Mouse (Mus musculus): ENCODE data around the gene Mest. TPM values are rescaled to one million over a fixed set of nuclear protein-coding genes. Genes with fewer than 3 reads are reported as not detected.

The Mest gene
- polyA plus RNA-seq, 1 experiment from 2014 or later: 156 TPM

- no peak for DNase-seq (ENCODE audit: low spot score)
- Histone ChIP-seq H3K9me3 (ENCODE audit: control insufficient read depth, low read length) (no peaks in the 10 kb centered on the region), H3K27ac (replicated peaks) (peak overlapping the region; percentile 59; the same call in 1 of the 2 replicates), H3K4me3 (ENCODE audit: low read depth, low read length) (no peak overlapping the region), H3K4me2 (replicated peaks; ENCODE audit: low read depth) (no peak overlapping the region), H3K9ac (ENCODE audit: low read length) (no peak overlapping the region), H3K36me3 (ENCODE audit: control insufficient read depth, insufficient read depth, low read length) (no peaks in the 10 kb centered on the region), H3K27me3 (ENCODE audit: control insufficient read depth, insufficient read depth, low read length) (no peaks in the 10 kb centered on the region), H3K4me1 (replicated peaks; ENCODE audit: control insufficient read depth, insufficient read depth) (peaks cover 3% of the 10 kb centered on the region; the same call in 1 of the 2 replicates)
- no peak for ATAC-seq (ENCODE audit: low FRiP score, low TSS enrichment)
- WGBS: 48% methylated on average over 4 of the region's 4 CpGs
- TF ChIP-seq CTCF (IDR thresholded peaks at IDR 0.05; ENCODE audit: low read depth) (no peak), EP300 (optimal IDR thresholded peaks at IDR 0.05) (no peak)
Observed at GRCm38 (mm10) chr6:30698036-30698435, 25.3 kb upstream of the Mest start.

GRCm38 (mm10) chr6:30700182-30700581 is 23.2 kb upstream of the Mest start:
- H3K27me3 ChIP-seq (ENCODE audit: control insufficient read depth, insufficient read depth, low read length): no peaks in the 10 kb centered on the region
- no peak for TF ChIP-seq CTCF (IDR thresholded peaks at IDR 0.05; ENCODE audit: low read depth)
- no peak for TF ChIP-seq EP300 (optimal IDR thresholded peaks at IDR 0.05)
- 0 out of 2 replicates have a peak, but pooled peaks cover 2% of the 10 kb centered on the region for H3K4me1 ChIP-seq (replicated peaks; ENCODE audit: control insufficient read depth, insufficient read depth)
- H3K4me3 ChIP-seq (ENCODE audit: low read depth, low read length): no peak overlapping the region
- ATAC-seq (ENCODE audit: low FRiP score, low TSS enrichment) (no peak), DNase-seq (ENCODE audit: low spot score) (no peak)
- H3K9ac ChIP-seq (ENCODE audit: low read length): no peak overlapping the region
- WGBS: 39% methylated on average over 6 of the region's 6 CpGs
- no peak overlapping the region; the same call in 1 of the 2 replicates for H3K27ac ChIP-seq (replicated peaks)
- H3K9me3 ChIP-seq (ENCODE audit: control insufficient read depth, low read length): no peaks in the 10 kb centered on the region
- H3K36me3 ChIP-seq (ENCODE audit: control insufficient read depth, insufficient read depth, low read length): no peaks in the 10 kb centered on the region
- no peak overlapping the region for H3K4me2 ChIP-seq (replicated peaks; ENCODE audit: low read depth)

- no peaks in the 10 kb centered on the region for H3K36me3 ChIP-seq (ENCODE audit: control insufficient read depth, insufficient read depth, low read length)
- no peak for ATAC-seq (ENCODE audit: low FRiP score, low TSS enrichment)
- no peaks in the 10 kb centered on the region for H3K9me3 ChIP-seq (ENCODE audit: control insufficient read depth, low read length)
- H3K27ac ChIP-seq (replicated peaks): no peak overlapping the region
- 72% methylated on average over 6 of the region's 6 CpGs for WGBS
- H3K9ac ChIP-seq (ENCODE audit: low read length): no peak overlapping the region
- H3K4me1 ChIP-seq (replicated peaks; ENCODE audit: control insufficient read depth, insufficient read depth): 0 out of 2 replicates have a peak, but pooled peaks cover 2% of the 10 kb centered on the region
- H3K4me3 ChIP-seq (ENCODE audit: low read depth, low read length): no peak overlapping the region
- no peak for TF ChIP-seq CTCF (IDR thresholded peaks at IDR 0.05; ENCODE audit: low read depth)
- TF ChIP-seq EP300 (optimal IDR thresholded peaks at IDR 0.05): no peak
- DNase-seq (ENCODE audit: low spot score): no peak
- no peak overlapping the region for H3K4me2 ChIP-seq (replicated peaks; ENCODE audit: low read depth)
- H3K27me3 ChIP-seq (ENCODE audit: control insufficient read depth, insufficient read depth, low read length): no peaks in the 10 kb centered on the region
Observed at GRCm38 (mm10) chr6:30702881-30703280, 20.5 kb upstream of the Mest start.

GRCm38 (mm10) chr6:30703476-30703875 is 19.9 kb upstream of the Mest start:
- Histone ChIP-seq H3K4me1 (replicated peaks; ENCODE audit: control insufficient read depth, insufficient read depth) (0 out of 2 replicates have a peak, but pooled peaks cover 2% of the 10 kb centered on the region), H3K27me3 (ENCODE audit: control insufficient read depth, insufficient read depth, low read length) (no peaks in the 10 kb centered on the region), H3K9ac (ENCODE audit: low read length) (no peak overlapping the region), H3K9me3 (ENCODE audit: control insufficient read depth, low read length) (no peaks in the 10 kb centered on the region), H3K4me2 (replicated peaks; ENCODE audit: low read depth) (no peak overlapping the region), H3K27ac (replicated peaks) (0 out of 2 replicates have a peak overlapping the region, but pooled peaks have one; percentile 40), H3K4me3 (ENCODE audit: low read depth, low read length) (no peak overlapping the region), H3K36me3 (ENCODE audit: control insufficient read depth, insufficient read depth, low read length) (no peaks in the 10 kb centered on the region)
- WGBS: 54% methylated on average over 6 of the region's 6 CpGs
- DNase-seq (ENCODE audit: low spot score) (no peak), ATAC-seq (ENCODE audit: low FRiP score, low TSS enrichment) (no peak)
- TF ChIP-seq EP300 (optimal IDR thresholded peaks at IDR 0.05) (no peak), CTCF (IDR thresholded peaks at IDR 0.05; ENCODE audit: low read depth) (no peak)

- ATAC-seq (ENCODE audit: low FRiP score, low TSS enrichment) (peak; percentile 70; the same call in 1 of the 2 replicates), DNase-seq (ENCODE audit: low spot score) (no peak)
- WGBS: 37% methylated on average over 9 of the region's 9 CpGs
- no peaks in the 10 kb centered on the region for H3K9me3 ChIP-seq (ENCODE audit: control insufficient read depth, low read length)
- H3K36me3 ChIP-seq (ENCODE audit: control insufficient read depth, insufficient read depth, low read length): no peaks in the 10 kb centered on the region
- no peak overlapping the region for H3K9ac ChIP-seq (ENCODE audit: low read length)
- no peak overlapping the region for H3K4me3 ChIP-seq (ENCODE audit: low read depth, low read length)
- no peaks in the 10 kb centered on the region for H3K27me3 ChIP-seq (ENCODE audit: control insufficient read depth, insufficient read depth, low read length)
- H3K4me1 ChIP-seq (replicated peaks; ENCODE audit: control insufficient read depth, insufficient read depth): 0 out of 2 replicates have a peak, but pooled peaks cover 2% of the 10 kb centered on the region
- TF ChIP-seq CTCF (IDR thresholded peaks at IDR 0.05; ENCODE audit: low read depth) (no peak), EP300 (optimal IDR thresholded peaks at IDR 0.05) (no peak)
- no peak overlapping the region for H3K4me2 ChIP-seq (replicated peaks; ENCODE audit: low read depth)
- no peak overlapping the region; the same call in 1 of the 2 replicates for H3K27ac ChIP-seq (replicated peaks)
Observed at GRCm38 (mm10) chr6:30703977-30704602, 19.3 kb upstream of the Mest start.

- TF ChIP-seq EP300 (optimal IDR thresholded peaks at IDR 0.05): no peak
- TF ChIP-seq CTCF (IDR thresholded peaks at IDR 0.05; ENCODE audit: low read depth): no peak
- ATAC-seq (ENCODE audit: low FRiP score, low TSS enrichment) (no peak), DNase-seq (ENCODE audit: low spot score) (no peak)
- Histone ChIP-seq H3K4me1 (replicated peaks; ENCODE audit: control insufficient read depth, insufficient read depth) (0 out of 2 replicates have a peak, but pooled peaks cover 2% of the 10 kb centered on the region), H3K27me3 (ENCODE audit: control insufficient read depth, insufficient read depth, low read length) (no peaks in the 10 kb centered on the region), H3K9ac (ENCODE audit: low read length) (no peak overlapping the region), H3K36me3 (ENCODE audit: control insufficient read depth, insufficient read depth, low read length) (no peaks in the 10 kb centered on the region), H3K4me2 (replicated peaks; ENCODE audit: low read depth) (no peak overlapping the region), H3K4me3 (ENCODE audit: low read depth, low read length) (no peak overlapping the region), H3K9me3 (ENCODE audit: control insufficient read depth, low read length) (no peaks in the 10 kb centered on the region), H3K27ac (replicated peaks) (no peak overlapping the region)
- WGBS: 43% methylated on average over 6 of the region's 6 CpGs
Observed at GRCm38 (mm10) chr6:30709115-30709514, 14.2 kb upstream of the Mest start.

Data from stomach, postnatal 0 days (tissue).